ENCODE assay signal across 26 mouse cellular contexts in the genomic region with DNA sequence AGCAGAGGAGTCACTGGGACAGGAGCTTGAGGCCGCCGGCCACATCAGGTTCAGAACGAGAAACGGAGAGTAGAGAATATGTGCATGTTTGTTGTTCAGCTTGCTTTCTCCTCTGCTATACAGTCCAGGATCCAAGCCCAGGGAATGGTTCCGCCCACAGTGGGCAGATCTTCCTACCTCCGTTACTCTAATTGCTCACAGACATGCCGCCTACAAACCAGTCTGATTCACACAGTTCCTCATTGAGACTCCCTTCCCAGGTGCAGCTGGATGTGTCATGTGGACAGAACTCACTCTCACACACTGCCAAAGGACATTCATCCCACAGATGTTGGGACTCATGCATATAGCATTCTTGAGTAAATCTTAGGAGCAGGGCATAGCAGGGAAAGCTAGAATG. TPM values are rescaled to one million over a fixed set of nuclear protein-coding genes. Genes with fewer than 3 reads are reported as not detected.
DNase-seq lines count a peak whose midpoint lies in the region; ATAC-seq lines count a peak whose summit lies in the region.
"Had no signal": no experiment of that assay in that cellular context is flagged by ENCODE, and none has a peak within 500 bp of the region (broad histone marks: within the 10 kb centered on the region; RNA-seq: fewer than 3 reads in every experiment).

No protein-coding gene starts in this region.

- no peaks in the 10 kb centered on the region for H3K27me3 ChIP-seq in kidney, embryonic 15.5 days
- no peaks in the 10 kb centered on the region for H3K27me3 ChIP-seq in limb, embryonic 10.5 days (ENCODE audit: low read depth, poor library complexity, severe bottlenecking)
- H3K27me3 ChIP-seq in limb, embryonic 15.5 days, result no peaks in the 10 kb centered on the region
- H3K27me3 ChIP-seq: heart, embryonic 12.5 days; intestine, embryonic 15.5 days; liver, embryonic 12.5 days; midbrain, embryonic 12.5 days; neural tube, embryonic 13.5 days; stomach, embryonic 15.5 days had no signal

- H3K27ac ChIP-seq in kidney, embryonic 15.5 days, result 0 out of 2 replicates have a peak overlapping the region, but pooled peaks have one; percentile 37
- H3K27ac ChIP-seq in limb, embryonic 10.5 days, result peak overlapping the region; percentile 61; the same call in 1 of the 2 replicates
- H3K27ac ChIP-seq in limb, embryonic 15.5 days, result peak overlapping the region; percentile 57
- H3K27ac ChIP-seq: heart, adult 2 months; hindbrain, postnatal 0 days; intestine, embryonic 15.5 days; left cerebral cortex, adult 2 months; liver, embryonic 12.5 days; midbrain, embryonic 12.5 days; neural tube, embryonic 13.5 days; stomach, embryonic 15.5 days had no signal

- no peak overlapping the region for H3K4me3 ChIP-seq in kidney, embryonic 15.5 days (replicated peaks)
- no peak overlapping the region for H3K4me3 ChIP-seq in limb, embryonic 10.5 days
- no peak overlapping the region for H3K4me3 ChIP-seq in limb, embryonic 15.5 days
- H3K4me3 ChIP-seq: gastrocnemius, adult 2 months; heart, adult 2 months; heart, embryonic 12.5 days; intestine, embryonic 15.5 days; left cerebral cortex, adult 2 months; liver, embryonic 12.5 days; midbrain, embryonic 12.5 days; myocyte; neural tube, embryonic 13.5 days; stomach, embryonic 15.5 days had no signal

- no peak overlapping the region for H3K4me2 ChIP-seq in kidney, embryonic 15.5 days
- H3K4me2 ChIP-seq in limb, embryonic 15.5 days, result no peak overlapping the region
- H3K4me2 ChIP-seq: heart, embryonic 12.5 days; intestine, embryonic 15.5 days; liver, embryonic 12.5 days; midbrain, embryonic 12.5 days; neural tube, embryonic 13.5 days; stomach, embryonic 15.5 days had no signal

- H3K36me3 ChIP-seq in kidney, embryonic 15.5 days, result peaks cover 3% of the 10 kb centered on the region; the same call in 1 of the 2 replicates
- peaks cover 5% of the 10 kb centered on the region; the same call in 1 of the 2 replicates for H3K36me3 ChIP-seq in limb, embryonic 10.5 days
- no peaks in the 10 kb centered on the region for H3K36me3 ChIP-seq in limb, embryonic 15.5 days
- H3K36me3 ChIP-seq: intestine, embryonic 15.5 days; liver, embryonic 12.5 days; midbrain, embryonic 12.5 days; neural tube, embryonic 13.5 days had no signal

- ATAC-seq in kidney, embryonic 15.5 days (replicated peaks; ENCODE audit: low FRiP score), result no peak
- ATAC-seq in limb, embryonic 15.5 days (ENCODE audit: insufficient number of reproducible peaks, low FRiP score, low TSS enrichment, low read depth), result no peak
- ATAC-seq: hindbrain, postnatal 0 days; intestine, embryonic 15.5 days; liver, embryonic 12.5 days had no signal

- no peak for DNase-seq in kidney, postnatal 36 days
- DNase-seq in right cerebral cortex, postnatal 25 days, result peak; percentile 50
- no peak for DNase-seq in right cerebral cortex, postnatal 14 days
- DNase-seq in limb, embryonic 10.5 days (ENCODE audit: low spot score), result no peak
- DNase-seq in neural tube, embryonic 10.5 days (ENCODE audit: extremely low spot score, low spot score), result no peak
- DNase-seq in urinary bladder, postnatal 10 days (ENCODE audit: low spot score), result no peak
- DNase-seq: adrenal gland, postnatal 36 days; B cell, adult 2 months; cerebellum, adult 2 months; cerebellum, postnatal 14 days; gastrocnemius, adult 2 months; gastrocnemius, postnatal 36 days; heart, adult 2 months; kidney, adult 2 months; lung, adult 2 months had no signal

- no peaks in the 10 kb centered on the region for H3K9me3 ChIP-seq in kidney, embryonic 15.5 days (replicated peaks)
- no peaks in the 10 kb centered on the region for H3K9me3 ChIP-seq in limb, embryonic 10.5 days (replicated peaks)
- H3K9me3 ChIP-seq in limb, embryonic 15.5 days, result no peaks in the 10 kb centered on the region
- H3K9me3 ChIP-seq: intestine, embryonic 15.5 days; liver, embryonic 12.5 days; midbrain, embryonic 12.5 days; neural tube, embryonic 13.5 days; stomach, embryonic 15.5 days had no signal

- H3K9ac ChIP-seq in kidney, embryonic 15.5 days, result no peak overlapping the region
- H3K9ac ChIP-seq in limb, embryonic 15.5 days, result no peak overlapping the region
- H3K9ac ChIP-seq: heart, embryonic 12.5 days; intestine, embryonic 15.5 days; liver, embryonic 12.5 days; midbrain, embryonic 12.5 days; neural tube, embryonic 13.5 days; stomach, embryonic 15.5 days had no signal

- 95% methylated on average over 7 of the region's 7 CpGs for WGBS in kidney, embryonic 15.5 days
- 91% methylated on average over 7 of the region's 7 CpGs for WGBS in limb, embryonic 10.5 days
- WGBS in limb, embryonic 15.5 days, result 89% methylated on average over 7 of the region's 7 CpGs

- peaks cover 81% of the 10 kb centered on the region for H3K4me1 ChIP-seq in kidney, embryonic 15.5 days
- H3K4me1 ChIP-seq in limb, embryonic 10.5 days, result peaks cover 87% of the 10 kb centered on the region
- H3K4me1 ChIP-seq in limb, embryonic 15.5 days, result peaks cover 80% of the 10 kb centered on the region

RNA-seq across cellular contexts. Expression of a gene that starts 51.2 kb away (rescaled TPM):
- 24.9 and 26.2 TPM in 2 replicates for polyA plus RNA-seq in kidney, embryonic 15.5 days (2015; fragmentation: Nextera tagmentation; extraction: Ambion mirVana)
- polyA plus RNA-seq in limb, embryonic 10.5 days (2016; fragmentation: Nextera tagmentation; extraction: Ambion mirVana), result 8.8 and 11.6 TPM in 2 replicates
- 17.0 and 19.2 TPM in 2 replicates for polyA plus RNA-seq in limb, embryonic 15.5 days (2015; fragmentation: Nextera tagmentation; extraction: Ambion mirVana)
